Mouse (Mus musculus) liver, embryonic 16.5 days (tissue): Measurements from ENCODE around the gene 4930558C23Rik. TPM values are rescaled to one million over a fixed set of nuclear protein-coding genes. Genes with fewer than 3 reads are reported as not detected.
A peak's percentile ranks its signal among the peaks of the same experiment; 100 is the strongest.
"Not testable (repeated sequence)": the region's sequence is repeated elsewhere in the genome, so short reads cannot be mapped to it uniquely, and the experiment has no call there.

Source experiments
- ATAC-seq: fragments of 200-750 bp; cut with Nextera tagmentation; 2 replicates; pipeline ENCODE4 v1.8.0; 2017; ENCODE audit warnings: low read depth, mild to moderate bottlenecking, moderate number of reproducible peaks, moderate library complexity
- H3K27ac ChIP-seq: fragments of 300-500 bp; sonication (generic); 2 replicates; pipeline ENCODE4 v1.5.1; 2014; ENCODE audit warnings: mild to moderate bottlenecking, low read length
- H3K27me3 ChIP-seq: fragments of 300-500 bp; sonication (generic); 2 replicates; pipeline ENCODE4 v1.6.1; 2014; ENCODE audit warnings: low read depth, low read length, mixed read lengths; ENCODE audit not compliant: control insufficient read depth, insufficient read depth
- H3K36me3 ChIP-seq: fragments of 300-500 bp; sonication (generic); 2 replicates; pipeline ENCODE4 v1.6.1; 2014; ENCODE audit warnings: mild to moderate bottlenecking; ENCODE audit not compliant: control insufficient read depth, insufficient read depth
- H3K4me1 ChIP-seq: fragments of 300-500 bp; sonication (generic); 2 replicates; pipeline ENCODE4 v1.6.1; 2014; ENCODE audit warnings: low read depth, low read length, mixed read lengths; ENCODE audit not compliant: control insufficient read depth
- H3K4me2 ChIP-seq: fragments of 300-500 bp; sonication (generic); 2 replicates; pipeline ENCODE4 v1.6.1; 2014; ENCODE audit warnings: low read depth, low read length, mixed read lengths
- H3K4me3 ChIP-seq: fragments of 300-500 bp; sonication (generic); 2 replicates; pipeline ENCODE4 v1.5.1; 2014; ENCODE audit warnings: low read depth, mild to moderate bottlenecking, low read length
- H3K9ac ChIP-seq: fragments of 300-500 bp; sonication (generic); 2 replicates; pipeline ENCODE4 v1.6.1; 2014; ENCODE audit warnings: low read depth, low read length
- H3K9me3 ChIP-seq: fragments of 300-500 bp; sonication (generic); replicated peaks from 2 replicates; pipeline ENCODE4 v1.6.1; 2016; ENCODE audit warnings: low read length; ENCODE audit not compliant: control insufficient read depth
- WGBS: fragments of 180-500 bp; shearing (Covaris S2); extraction: QIAGEN DNeasy Blood & Tissue Kit; methylation state at CpG from one replicate; pipeline ENCODE4 v1.1.7; 2014; ENCODE audit not compliant: insufficient replicate concordance; 5-methylcytosine and 5-hydroxymethylcytosine counted together
- polyA plus RNA-seq: library from polyadenylated mRNA; unstranded; fragments of >200 nt; fragmentation: Nextera tagmentation; extraction: Ambion mirVana; gene quantifications from 2 replicates; pipeline ENCODE4 v1.2.1, GENCODE M21; 2015

The 4930558C23Rik gene
- polyA plus RNA-seq, result not detected in 2 replicates

- no peak within 1 kb of the TSS for H3K27ac ChIP-seq
- no peaks in the 10 kb centered on the region for H3K36me3 ChIP-seq
- H3K9ac ChIP-seq, result no peak within 1 kb of the TSS
- ATAC-seq, result no peak
- H3K4me1 ChIP-seq, result no peaks in the 10 kb centered on the region
- WGBS, result 68% methylated on average over 3 of the region's 3 CpGs
- H3K27me3 ChIP-seq, result no peaks in the 10 kb centered on the region
- no peak within 1 kb of the TSS for H3K4me3 ChIP-seq
- no peak within 1 kb of the TSS for H3K4me2 ChIP-seq
- no peaks in the 10 kb centered on the region for H3K9me3 ChIP-seq
Observed at GRCm38 (mm10) chr3:95402741-95403140, at the start of gene 4930558C23Rik. Gene 4930558C23Rik, minus strand, starts transcription at chr3:95402841.

DNA sequence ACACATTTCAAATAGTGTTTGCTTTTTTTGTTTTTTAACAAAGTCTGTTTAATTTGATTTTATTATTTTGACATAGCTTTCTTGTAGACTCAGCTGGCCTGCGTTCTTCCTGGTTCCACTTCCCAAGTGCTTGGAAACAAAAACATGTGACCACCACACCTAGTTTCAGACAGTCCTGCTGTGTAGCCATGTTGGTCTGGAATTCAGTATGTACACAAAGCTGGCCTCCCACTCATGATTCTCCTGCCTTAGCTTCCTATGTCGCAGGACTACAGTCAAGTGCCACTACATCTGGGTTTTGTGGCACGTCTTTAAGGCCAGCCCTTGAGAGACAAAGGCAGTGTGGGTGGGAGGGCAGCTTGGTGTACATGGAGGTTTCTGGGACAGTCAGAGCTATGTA, 48.3 kb upstream of the 4930558C23Rik start:
- no peak for ATAC-seq
- 90% methylated on average over 3 of the region's 3 CpGs for WGBS
- H3K27ac ChIP-seq, result no peak overlapping the region
- H3K36me3 ChIP-seq, result peaks cover 13% of the 10 kb centered on the region
- no peak overlapping the region for H3K9ac ChIP-seq
- H3K27me3 ChIP-seq, result no peaks in the 10 kb centered on the region
- H3K4me2 ChIP-seq, result no peak overlapping the region
- no peaks in the 10 kb centered on the region; the same call in 1 of the 2 replicates for H3K4me1 ChIP-seq
- H3K4me3 ChIP-seq, result no peak overlapping the region
- H3K9me3 ChIP-seq, result no peaks in the 10 kb centered on the region

DNA sequence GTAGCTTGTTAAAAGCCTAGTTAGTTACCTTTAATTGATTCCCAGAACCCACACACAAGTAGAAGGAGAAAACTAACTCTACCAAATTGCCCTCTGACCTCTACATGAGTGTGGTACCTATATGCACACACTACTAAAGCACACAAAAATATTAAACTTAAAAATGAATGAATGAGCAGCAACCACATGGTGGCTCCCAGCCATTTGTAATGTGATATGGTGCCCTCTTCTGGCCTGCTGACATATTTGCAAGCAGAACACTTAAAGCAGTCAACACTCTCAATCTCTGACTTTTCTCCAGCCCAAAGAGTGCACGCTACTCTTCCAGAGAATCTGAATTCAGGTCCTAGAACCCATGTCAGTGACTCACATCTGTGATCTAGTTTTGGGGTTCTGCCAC, 47.8 kb upstream of the 4930558C23Rik start:
- no peak overlapping the region for H3K27ac ChIP-seq
- no peak overlapping the region for H3K4me3 ChIP-seq
- H3K36me3 ChIP-seq, result peaks cover 13% of the 10 kb centered on the region
- H3K9me3 ChIP-seq, result no peaks in the 10 kb centered on the region
- no peak overlapping the region for H3K9ac ChIP-seq
- no peaks in the 10 kb centered on the region; the same call in 1 of the 2 replicates for H3K4me1 ChIP-seq
- no peaks in the 10 kb centered on the region for H3K27me3 ChIP-seq
- WGBS, result 31% methylated on average over 1 of the region's 1 CpGs
- no peak overlapping the region for H3K4me2 ChIP-seq
- 0 out of 2 replicates have a peak, but pooled peaks have one; percentile 9 for ATAC-seq

- Histone ChIP-seq H3K36me3 (peaks cover 4% of the 10 kb centered on the region), H3K4me2 (no peak overlapping the region), H3K9me3 (no peaks in the 10 kb centered on the region), H3K4me1 (no peaks in the 10 kb centered on the region; the same call in 1 of the 2 replicates), H3K9ac (no peak overlapping the region), H3K27me3 (no peaks in the 10 kb centered on the region), H3K4me3 (no peak overlapping the region), H3K27ac (no peak overlapping the region)
- WGBS, result 65% methylated on average over 4 of the region's 4 CpGs
- ATAC-seq, result no peak
Observed at GRCm38 (mm10) chr3:95445311-95445710, 42.7 kb upstream of the 4930558C23Rik start.

- Histone ChIP-seq H3K4me2 (no peak overlapping the region), H3K27ac (no peak overlapping the region), H3K9ac (no peak overlapping the region), H3K36me3 (peaks cover 3% of the 10 kb centered on the region), H3K4me3 (no peak overlapping the region), H3K4me1 (no peaks in the 10 kb centered on the region; the same call in 1 of the 2 replicates), H3K9me3 (no peaks in the 10 kb centered on the region), H3K27me3 (no peaks in the 10 kb centered on the region)
- no peak for ATAC-seq
- WGBS, result 85% methylated on average over 5 of the region's 5 CpGs
Observed at GRCm38 (mm10) chr3:95442406-95443117, 39.9 kb upstream of the 4930558C23Rik start.

DNA sequence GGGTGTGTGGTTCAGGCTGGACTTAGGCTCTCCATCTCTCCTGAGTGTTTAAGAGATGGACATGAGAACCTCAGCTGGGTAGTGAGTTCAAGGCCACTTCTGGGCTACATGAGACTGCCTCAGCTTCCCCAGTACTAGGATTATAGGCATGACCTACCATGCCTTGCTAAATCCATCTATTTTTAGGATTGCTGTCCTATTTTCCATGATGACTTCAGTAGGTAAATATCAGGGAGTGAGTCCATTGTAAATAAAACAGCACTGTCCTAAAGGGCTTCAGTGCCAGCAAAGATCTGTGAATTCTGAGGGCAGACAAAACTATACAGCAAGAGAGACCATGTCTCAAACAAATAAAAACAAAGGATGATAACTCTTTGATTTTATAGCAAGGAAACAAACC, 37.0 kb upstream of the 4930558C23Rik start:
- H3K27ac ChIP-seq, result no peak overlapping the region
- H3K4me2 ChIP-seq, result no peak overlapping the region
- no peak overlapping the region for H3K4me3 ChIP-seq
- H3K9me3 ChIP-seq, result no peaks in the 10 kb centered on the region
- peak; percentile 41 for ATAC-seq
- no peaks in the 10 kb centered on the region for H3K27me3 ChIP-seq
- peaks cover 6% of the 10 kb centered on the region for H3K36me3 ChIP-seq
- peaks cover 6% of the 10 kb centered on the region for H3K4me1 ChIP-seq
- H3K9ac ChIP-seq, result no peak overlapping the region

GRCm38 (mm10) chr3:95438636-95439035, 36.0 kb upstream of the 4930558C23Rik start:
- not testable (repeated sequence) for H3K9ac ChIP-seq, H3K27me3 ChIP-seq, H3K4me2 ChIP-seq, H3K9me3 ChIP-seq, ATAC-seq, H3K4me1 ChIP-seq, H3K27ac ChIP-seq, H3K4me3 ChIP-seq, H3K36me3 ChIP-seq
- 87% methylated on average over 4 of the region's 4 CpGs for WGBS

DNA sequence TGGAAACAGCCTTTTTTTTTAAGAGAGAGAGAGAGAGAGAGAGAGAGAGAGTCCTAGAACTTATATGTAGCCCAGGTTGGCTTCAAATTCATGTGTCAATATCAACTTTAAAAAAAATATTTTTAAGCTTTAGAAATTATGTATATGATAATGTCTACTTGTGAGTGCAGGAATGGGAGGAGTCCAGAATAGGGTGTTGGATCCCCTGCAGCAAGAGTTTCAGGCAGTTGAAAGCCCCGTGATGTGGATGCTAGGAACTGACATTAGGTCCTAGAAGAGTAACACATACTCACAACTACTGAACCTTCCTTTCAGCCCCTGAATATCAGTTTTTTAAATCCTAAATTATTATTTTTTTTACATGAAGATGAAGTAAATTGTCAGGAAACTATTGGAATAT, 32.9 kb upstream of the 4930558C23Rik start:
- Histone ChIP-seq H3K4me3 (peak overlapping the region; percentile 40; the same call in 1 of the 2 replicates), H3K9me3 (no peaks in the 10 kb centered on the region), H3K27ac (no peak overlapping the region), H3K9ac (no peak overlapping the region), H3K27me3 (no peaks in the 10 kb centered on the region; the same call in 1 of the 2 replicates), H3K4me1 (peaks cover 6% of the 10 kb centered on the region), H3K4me2 (peak overlapping the region; percentile 70), H3K36me3 (peaks cover 6% of the 10 kb centered on the region)
- 31% methylated on average over 1 of the region's 1 CpGs for WGBS
- ATAC-seq, result no peak

GRCm38 (mm10) chr3:95434983-95435370, 32.3 kb upstream of the 4930558C23Rik start:
- Histone ChIP-seq H3K9ac (peak overlapping the region; percentile 93), H3K27ac (peak overlapping the region; percentile 94), H3K27me3 (no peaks in the 10 kb centered on the region; the same call in 1 of the 2 replicates), H3K4me2 (peak overlapping the region; percentile 70), H3K9me3 (no peaks in the 10 kb centered on the region), H3K4me3 (peak overlapping the region; percentile 83), H3K36me3 (peaks cover 6% of the 10 kb centered on the region), H3K4me1 (peaks cover 6% of the 10 kb centered on the region)
- under 1% methylated on average over 7 of the region's 7 CpGs for WGBS
- no peak for ATAC-seq
